Comparison of ENCODE assay signal across 12 mouse cellular contexts in genomic region chr16:21198529-21198928, GRCm38 (mm10). TPM values are rescaled to one million over a fixed set of nuclear protein-coding genes. Genes with fewer than 3 reads are reported as not detected.
DNase-seq lines count a peak whose midpoint lies in the region; ATAC-seq and TF ChIP-seq lines count a peak whose summit lies in the region.
"Had no signal": no experiment of that assay in that cellular context is flagged by ENCODE, and none has a peak within 500 bp of the region (broad histone marks: within the 10 kb centered on the region; RNA-seq: fewer than 3 reads in every experiment).

No protein-coding gene starts in this region.

- no peak overlapping the region for H3K9ac ChIP-seq in lung, postnatal 0 days (replicated peaks; ENCODE audit: low read depth)
- H3K9ac ChIP-seq in hindbrain, embryonic 14.5 days, result no peak overlapping the region
- H3K9ac ChIP-seq: embryonic facial prominence, embryonic 15.5 days; heart, embryonic 15.5 days; limb, embryonic 13.5 days; neural tube, embryonic 12.5 days had no signal

- H3K27me3 ChIP-seq in lung, postnatal 0 days (replicated peaks; ENCODE audit: insufficient read depth, low read length), result no peaks in the 10 kb centered on the region; the same call in 1 of the 2 replicates
- H3K27me3 ChIP-seq in hindbrain, embryonic 14.5 days (ENCODE audit: control insufficient read depth, insufficient read depth, low read length), result no peaks in the 10 kb centered on the region
- H3K27me3 ChIP-seq: embryonic facial prominence, embryonic 15.5 days; neural tube, embryonic 12.5 days had no signal

- no peak overlapping the region for H3K27ac ChIP-seq in lung, postnatal 0 days (ENCODE audit: low read length)
- H3K27ac ChIP-seq in hindbrain, embryonic 14.5 days, result no peak overlapping the region
- H3K27ac ChIP-seq: embryonic facial prominence, embryonic 15.5 days; heart, embryonic 15.5 days; limb, embryonic 13.5 days; neural tube, embryonic 12.5 days had no signal

- no peaks in the 10 kb centered on the region for H3K9me3 ChIP-seq in lung, postnatal 0 days (ENCODE audit: low read length)
- H3K9me3 ChIP-seq in hindbrain, embryonic 14.5 days (ENCODE audit: control insufficient read depth, low read length), result no peaks in the 10 kb centered on the region
- H3K9me3 ChIP-seq: embryonic facial prominence, embryonic 15.5 days; heart, embryonic 15.5 days; limb, embryonic 13.5 days; neural tube, embryonic 12.5 days had no signal

- no peak for TF ChIP-seq EP300 in lung, postnatal 0 days (IDR thresholded peaks at IDR 0.05)

- peak; percentile 15 for DNase-seq in gastrocnemius, postnatal 10 days
- no peak for DNase-seq in gastrocnemius, postnatal 4 days (ENCODE audit: low spot score in 2 of 2)
- peak; percentile 33 for DNase-seq in lung, postnatal 0 days (ENCODE audit: low spot score)
- DNase-seq in lung, postnatal 14 days, result no peak
- DNase-seq in ZHBTc4 (ENCODE audit: low read depth, low spot score), result peak; percentile 77
- peak; percentile 46 for DNase-seq in retina, embryonic 14.5 days (ENCODE audit: low spot score)
- DNase-seq in urinary bladder, adult 2 months (ENCODE audit: low spot score), result no peak
- DNase-seq in hindbrain, embryonic 14.5 days (ENCODE audit: low spot score), result no peak

- H3K4me3 ChIP-seq in lung, postnatal 0 days (ENCODE audit: low read depth, low read length), result no peak overlapping the region
- no peak overlapping the region for H3K4me3 ChIP-seq in hindbrain, embryonic 14.5 days (replicated peaks; ENCODE audit: low read length)
- H3K4me3 ChIP-seq: embryonic facial prominence, embryonic 15.5 days; heart, embryonic 15.5 days; limb, embryonic 13.5 days; neural tube, embryonic 12.5 days had no signal

- H3K4me1 ChIP-seq in lung, postnatal 0 days (ENCODE audit: insufficient read depth, low read depth, low read length), result no peaks in the 10 kb centered on the region
- H3K4me1 ChIP-seq in hindbrain, embryonic 14.5 days (replicated peaks; ENCODE audit: control insufficient read depth, insufficient read depth, low read length), result no peaks in the 10 kb centered on the region
- H3K4me1 ChIP-seq: heart, embryonic 15.5 days; limb, embryonic 13.5 days; neural tube, embryonic 12.5 days had no signal

- TF ChIP-seq CTCF in lung, postnatal 0 days (IDR thresholded peaks at IDR 0.05), result peak; percentile 83

- no peaks in the 10 kb centered on the region for H3K36me3 ChIP-seq in lung, postnatal 0 days (ENCODE audit: insufficient read depth, low read length)
- no peaks in the 10 kb centered on the region for H3K36me3 ChIP-seq in hindbrain, embryonic 14.5 days (replicated peaks; ENCODE audit: control insufficient read depth, insufficient read depth)
- H3K36me3 ChIP-seq: embryonic facial prominence, embryonic 15.5 days; heart, embryonic 15.5 days; limb, embryonic 13.5 days; neural tube, embryonic 12.5 days had no signal

- H3K4me2 ChIP-seq in lung, postnatal 0 days (replicated peaks; ENCODE audit: low read depth, low read length), result no peak overlapping the region
- no peak overlapping the region for H3K4me2 ChIP-seq in hindbrain, embryonic 14.5 days (replicated peaks)
- H3K4me2 ChIP-seq: embryonic facial prominence, embryonic 15.5 days; heart, embryonic 15.5 days; limb, embryonic 13.5 days; neural tube, embryonic 12.5 days had no signal

- WGBS in lung, postnatal 0 days, result 27% methylated on average over 1 of the region's 1 CpGs
- WGBS in hindbrain, embryonic 14.5 days, result 8% methylated on average over 1 of the region's 1 CpGs

- ATAC-seq in lung, postnatal 0 days, result no peak
- ATAC-seq in hindbrain, embryonic 14.5 days (ENCODE audit: low FRiP score), result no peak

RNA-seq across cellular contexts. Expression of gene Ephb3, which starts 6.0 kb away (rescaled TPM):
- total RNA-seq in gastrocnemius, postnatal 10 days (2021), result 10 to 100 TPM in 1 of 2 experiments, 1 to 10 TPM in 1; 6.1 to 11.8 TPM
- total RNA-seq in gastrocnemius, postnatal 4 days (2021), result 10 to 100 TPM; 22.4 to 23.4 TPM
- polyA plus RNA-seq in lung, postnatal 0 days (2015; fragmentation: Nextera tagmentation; extraction: Ambion mirVana), result 16.3 and 19.5 TPM in 2 replicates
- polyA plus RNA-seq in urinary bladder, adult 2 months (2012; rRNA removed), result 21.2 and 21.9 TPM in 2 replicates
- 11.8 and 11.9 TPM in 2 replicates for polyA plus RNA-seq in hindbrain, embryonic 14.5 days (2014; fragmentation: Nextera tagmentation; extraction: Ambion mirVana)

RNA-seq across cellular contexts. Expression of gene Teddm3, which starts 44.7 kb away (rescaled TPM):
- not detected for total RNA-seq in gastrocnemius, postnatal 10 days (2021)
- not detected for total RNA-seq in gastrocnemius, postnatal 4 days (2021)
- polyA plus RNA-seq in lung, postnatal 0 days (2015; fragmentation: Nextera tagmentation; extraction: Ambion mirVana), result not detected in 2 replicates
- polyA plus RNA-seq in urinary bladder, adult 2 months (2012; rRNA removed), result not detected in 2 replicates
- polyA plus RNA-seq in hindbrain, embryonic 14.5 days (2014; fragmentation: Nextera tagmentation; extraction: Ambion mirVana), result 0.21 and 0.60 TPM in 2 replicates
- polyA plus RNA-seq: heart, embryonic 15.5 days; limb, embryonic 13.5 days; neural tube, embryonic 12.5 days had no signal

Comparison
In these comparisons a context has a peak if more than half of its experiments do, and no peak if none do; other contexts are left out.
1. DNase-seq: peak in gastrocnemius, postnatal 10 days (single experiment), lung, postnatal 0 days (single experiment), ZHBTc4 (single experiment) and retina, embryonic 14.5 days (single experiment); none in gastrocnemius, postnatal 4 days (0 of 2), lung, postnatal 14 days (single experiment), urinary bladder, adult 2 months (single experiment) and hindbrain, embryonic 14.5 days (single experiment).